Mouse (Mus musculus) natural killer cell, adult 2 months (primary cell): Measurements from ENCODE around the gene Fbxw27.
A peak's percentile ranks its signal among the peaks of the same experiment; 100 is the strongest.
"Not testable (repeated sequence)": the region's sequence is repeated elsewhere in the genome, so short reads cannot be mapped to it uniquely, and the experiment has no call there.

Experiments
- DNase-seq, 2 experiments: peaks; one replicate each; pipeline ENCODE4 v3.0.0; 2022; ENCODE audit warnings: low spot score in 2 of 2

Fbxw27 gene

GRCm38 (mm10) chr9:109790570-109790969, at the start of gene Fbxw27:
Fbxw27 (minus strand) TSS chr9:109790670.
- not testable (repeated sequence) for DNase-seq

- no peak for DNase-seq
Observed at GRCm38 (mm10) chr9:109833088-109833412, 42.6 kb upstream of the Fbxw27 start.

DNA sequence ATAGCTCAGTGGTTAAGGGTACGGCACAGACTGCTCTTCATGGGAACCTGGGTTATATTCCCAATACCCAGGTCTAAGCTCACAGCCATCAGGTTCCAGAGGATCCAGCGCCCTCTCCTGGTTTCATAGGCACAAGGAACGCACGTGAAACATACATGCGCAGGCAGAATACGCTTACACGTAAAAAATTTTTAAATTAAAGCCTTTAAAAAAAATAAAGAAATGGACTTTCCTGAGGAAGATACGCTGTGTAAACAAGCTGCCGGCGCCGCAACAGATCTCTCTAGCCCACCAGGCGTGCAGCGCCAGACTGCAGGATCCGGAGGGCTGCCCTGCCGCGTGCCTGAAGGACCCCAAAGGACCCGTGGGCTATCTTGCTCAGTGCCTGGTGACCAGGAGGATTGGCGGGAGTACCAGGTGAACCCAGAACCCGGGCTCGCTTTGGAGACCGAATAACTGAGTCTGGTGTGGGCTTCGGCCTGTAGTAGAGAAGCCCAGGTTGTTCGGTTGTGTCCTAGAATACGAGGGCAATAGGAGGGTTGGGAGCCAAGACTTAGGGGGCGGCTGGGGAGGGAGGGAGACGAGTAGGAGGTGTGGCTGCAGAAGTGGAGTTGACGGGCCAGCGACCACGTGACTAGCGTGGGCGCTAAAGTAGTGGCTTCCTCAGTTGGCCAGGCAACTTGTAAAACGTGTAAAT, 42.1 kb upstream of the Fbxw27 start, which contains the start of gene Nme6:
Nme6 (plus strand) TSS at position 359 of the 697 bp plus-strand sequence.
- DNase-seq = peak; percentile 85 to 89

GRCm38 (mm10) chr9:109826181-109826580, 35.7 kb upstream of the Fbxw27 start:
- DNase-seq = no peak

DNA sequence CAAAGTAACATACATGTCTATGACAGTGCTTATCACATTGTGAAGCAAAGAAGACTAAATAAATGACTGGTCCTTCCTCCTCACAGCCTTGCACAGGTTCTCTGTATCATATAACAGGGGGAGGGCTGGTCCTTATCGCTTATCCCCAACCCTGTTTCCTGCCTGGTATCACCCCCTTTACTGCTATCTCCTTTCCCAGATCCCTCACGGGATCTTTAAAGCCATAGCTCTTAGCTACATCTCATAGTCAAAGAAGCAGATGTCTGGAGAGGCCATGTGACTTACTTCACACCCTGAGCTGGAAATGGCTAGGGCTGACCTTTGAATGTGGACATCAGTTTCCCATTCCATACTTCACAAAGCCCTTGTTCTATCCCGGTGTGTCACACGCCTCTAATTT, 35.3 kb upstream of the Fbxw27 start:
- no peak for DNase-seq

GRCm38 (mm10) chr9:109816341-109816740, 25.9 kb upstream of the Fbxw27 start:
- DNase-seq = no peak

GRCm38 (mm10) chr9:109813424-109813823, 23.0 kb upstream of the Fbxw27 start:
- no peak for DNase-seq

- DNase-seq = no peak
Observed at GRCm38 (mm10) chr9:109811980-109812379, 21.5 kb upstream of the Fbxw27 start, which contains the start of gene Spink8. Spink8 (plus strand) TSS chr9:109812280.

DNA sequence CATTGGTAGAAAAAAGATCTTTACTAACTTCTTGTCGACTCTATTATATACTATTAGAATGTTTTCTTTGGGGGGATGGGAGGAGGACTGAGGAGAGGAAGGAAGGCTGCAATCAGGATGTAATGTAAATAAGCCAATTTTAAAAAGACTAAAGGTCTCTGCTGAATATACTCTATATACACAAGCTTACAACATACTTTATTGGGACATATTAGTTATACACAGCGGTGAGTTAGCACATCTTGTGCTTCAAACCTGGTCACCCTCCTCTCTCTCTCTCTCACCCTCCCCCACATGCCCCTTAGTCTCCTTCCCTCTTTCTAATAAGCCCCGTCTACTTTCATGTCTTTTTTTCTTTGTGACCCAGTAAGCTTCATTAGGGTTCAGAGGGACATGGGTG, 17.4 kb upstream of the Fbxw27 start:
- DNase-seq = no peak

GRCm38 (mm10) chr9:109806695-109807293, 16.3 kb upstream of the Fbxw27 start:
- no peak for DNase-seq

DNA sequence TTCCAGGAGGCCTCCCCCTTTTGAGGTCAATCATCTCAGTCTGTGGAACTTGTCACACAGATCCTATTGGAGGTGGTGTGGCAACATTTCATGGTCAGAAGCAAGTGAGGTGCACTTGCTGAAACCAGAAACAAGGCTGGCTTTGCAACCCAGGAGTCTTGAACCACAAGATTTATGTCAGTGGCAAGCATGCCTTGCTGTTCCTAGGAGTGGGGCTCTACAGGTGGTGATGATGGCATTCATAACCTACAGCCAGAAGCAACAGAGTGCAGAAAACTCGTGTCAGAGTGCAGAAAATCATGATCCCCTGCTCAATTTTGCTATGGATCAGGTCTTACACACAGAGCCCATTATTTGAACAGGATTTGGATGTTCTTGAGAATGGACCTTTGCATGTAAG, 15.8 kb upstream of the Fbxw27 start:
- no peak for DNase-seq

- DNase-seq = not testable (repeated sequence)
Observed at GRCm38 (mm10) chr9:109805596-109805995, 15.1 kb upstream of the Fbxw27 start.

DNA sequence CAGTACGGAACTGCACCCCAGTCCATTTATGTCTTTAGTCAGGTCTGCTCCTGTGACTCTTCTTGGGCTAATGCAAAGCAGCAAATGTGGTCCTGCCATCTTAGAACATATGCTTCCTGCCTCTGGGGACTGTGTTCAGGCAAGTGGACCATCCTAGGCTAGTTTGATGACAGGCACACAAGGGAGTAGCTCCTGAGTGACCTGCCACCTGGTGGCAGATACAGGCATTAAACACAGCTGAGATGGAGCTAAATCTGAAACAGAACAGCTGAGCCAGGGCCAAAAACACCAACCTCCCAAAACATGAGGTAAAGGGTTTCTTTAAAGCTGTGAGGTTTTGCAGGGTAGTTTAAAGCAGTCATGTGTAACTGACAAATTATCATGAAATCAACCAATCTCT, 7.6 kb upstream of the Fbxw27 start:
- DNase-seq = peak in 1 of 2 experiments; percentile 1

GRCm38 (mm10) chr9:109795811-109796210, 5.3 kb upstream of the Fbxw27 start:
- no peak for DNase-seq

- DNase-seq = no peak
Observed at GRCm38 (mm10) chr9:109795221-109795620, 4.8 kb upstream of the Fbxw27 start.

GRCm38 (mm10) chr9:109766841-109767240, 23.6 kb downstream of the Fbxw27 start:
- DNase-seq = not testable (repeated sequence)

GRCm38 (mm10) chr9:109745989-109746388, 44.5 kb downstream of the Fbxw27 start, which contains the start of gene Fbxw26:
Fbxw26 (minus strand) TSS chr9:109746089.
- DNase-seq = not testable (repeated sequence)
